ENCODE assay signal across 21 mouse cellular contexts in the genomic region with DNA sequence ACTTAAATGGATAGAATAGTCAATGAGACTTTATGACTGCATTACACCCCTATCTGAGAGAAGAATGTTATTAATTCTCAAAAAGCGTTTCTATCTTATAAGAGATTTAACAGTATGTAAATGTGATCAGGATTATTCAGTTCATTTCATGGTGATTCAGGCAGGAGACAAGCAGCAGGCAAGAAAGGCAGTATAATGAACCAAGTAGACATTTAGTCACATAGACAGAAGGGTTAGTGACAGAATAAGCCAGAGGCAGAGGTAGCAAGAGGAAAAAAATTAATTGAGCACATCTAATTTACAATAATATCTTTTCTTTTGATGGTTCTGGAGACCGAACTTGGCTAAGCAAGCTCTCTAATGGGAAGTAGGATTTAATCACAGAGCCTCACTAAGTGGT.
A peak's percentile ranks its signal among the peaks of the same experiment; 100 is the strongest.
DNase-seq lines count a peak whose midpoint lies in the region; ATAC-seq and TF ChIP-seq lines count a peak whose summit lies in the region.
"Had no signal": no experiment of that assay in that cellular context is flagged by ENCODE, and none has a peak within 500 bp of the region (broad histone marks: within the 10 kb centered on the region; RNA-seq: fewer than 3 reads in every experiment).

No protein-coding gene starts in this region.

- H3K27ac ChIP-seq in forebrain, embryonic 16.5 days (ENCODE audit: low read length), result no peak overlapping the region
- no peak overlapping the region for H3K27ac ChIP-seq in forebrain, embryonic 12.5 days
- no peak overlapping the region for H3K27ac ChIP-seq in midbrain, embryonic 15.5 days
- no peak overlapping the region for H3K27ac ChIP-seq in midbrain, postnatal 0 days (ENCODE audit: low read depth, low read length)
- H3K27ac ChIP-seq: embryonic facial prominence, embryonic 13.5 days; embryonic facial prominence, embryonic 15.5 days; forebrain, embryonic 10.5 days; forebrain, embryonic 13.5 days had no signal

- H3K4me1 ChIP-seq in forebrain, embryonic 16.5 days (replicated peaks; ENCODE audit: control insufficient read depth, insufficient read depth, low read length), result no peaks in the 10 kb centered on the region
- no peaks in the 10 kb centered on the region for H3K4me1 ChIP-seq in forebrain, embryonic 12.5 days
- H3K4me1 ChIP-seq in midbrain, embryonic 15.5 days, result no peaks in the 10 kb centered on the region
- H3K4me1 ChIP-seq in midbrain, postnatal 0 days (ENCODE audit: insufficient read depth, low read length), result no peaks in the 10 kb centered on the region
- H3K4me1 ChIP-seq: embryonic facial prominence, embryonic 15.5 days; forebrain, embryonic 10.5 days; forebrain, embryonic 13.5 days had no signal

- 66% methylated on average over 2 of the region's 2 CpGs for WGBS in forebrain, embryonic 16.5 days
- 68% methylated on average over 2 of the region's 2 CpGs for WGBS in forebrain, embryonic 12.5 days
- WGBS in midbrain, embryonic 15.5 days, result 40% methylated on average over 2 of the region's 2 CpGs
- WGBS in midbrain, postnatal 0 days, result 30% methylated on average over 2 of the region's 2 CpGs

- H3K9me3 ChIP-seq in forebrain, embryonic 16.5 days (ENCODE audit: control insufficient read depth, low read length), result no peaks in the 10 kb centered on the region
- no peaks in the 10 kb centered on the region for H3K9me3 ChIP-seq in forebrain, embryonic 12.5 days
- H3K9me3 ChIP-seq in midbrain, embryonic 15.5 days, result no peaks in the 10 kb centered on the region
- no peaks in the 10 kb centered on the region for H3K9me3 ChIP-seq in midbrain, postnatal 0 days (ENCODE audit: low read length)
- H3K9me3 ChIP-seq: embryonic facial prominence, embryonic 13.5 days; embryonic facial prominence, embryonic 15.5 days; forebrain, embryonic 10.5 days; forebrain, embryonic 13.5 days had no signal

- no peak for TF ChIP-seq CTCF in midbrain, postnatal 0 days (IDR thresholded peaks at IDR 0.05)
- no peak for TF ChIP-seq CTCF in brain, embryonic 14.5 days (IDR thresholded peaks at IDR 0.05; ENCODE audit: borderline replicate concordance, extremely low read depth, insufficient read depth, insufficient read length)

- H3K4me2 ChIP-seq in forebrain, embryonic 16.5 days (ENCODE audit: low read length), result no peak overlapping the region
- H3K4me2 ChIP-seq in forebrain, embryonic 12.5 days, result no peak overlapping the region
- no peak overlapping the region for H3K4me2 ChIP-seq in midbrain, embryonic 15.5 days
- no peak overlapping the region for H3K4me2 ChIP-seq in midbrain, postnatal 0 days (ENCODE audit: low read depth, low read length, poor library complexity, severe bottlenecking)
- H3K4me2 ChIP-seq: embryonic facial prominence, embryonic 13.5 days; embryonic facial prominence, embryonic 15.5 days; forebrain, embryonic 13.5 days had no signal

- no peak for TF ChIP-seq POLR2A in brain, embryonic 14.5 days (IDR thresholded peaks at IDR 0.05; ENCODE audit: borderline replicate concordance, extremely low read depth, insufficient read depth, insufficient read length, poor library complexity, severe bottlenecking)

- peak; percentile 40; the same call in 1 of the 2 replicates for ATAC-seq in forebrain, embryonic 16.5 days
- no peak for ATAC-seq in forebrain, embryonic 12.5 days (ENCODE audit: low FRiP score)
- ATAC-seq in midbrain, embryonic 15.5 days (replicated peaks), result peak; percentile 66; the same call in 1 of the 2 replicates
- ATAC-seq in midbrain, postnatal 0 days (ENCODE audit: low FRiP score), result no peak
- ATAC-seq: forebrain, embryonic 13.5 days had no signal

- DNase-seq in midbrain, postnatal 0 days (ENCODE audit: low spot score), result no peak
- peak; percentile 39 for DNase-seq in brain, embryonic 14.5 days (ENCODE audit: low read depth)
- no peak for DNase-seq in adrenal gland, postnatal 25 days
- DNase-seq: adrenal gland, adult 2 months; adrenal gland, postnatal 10 days; adrenal gland, postnatal 36 days; cerebellum, adult 11 months; cerebellum, adult 18-20 months; cerebellum, adult 8-10 months; cerebellum, adult 9-11 months; cerebellum, postnatal 14 days; cerebellum, postnatal 36 days; embryo, embryonic 11 days had no signal

- H3K27me3 ChIP-seq in forebrain, embryonic 16.5 days (replicated peaks; ENCODE audit: control insufficient read depth, insufficient read depth, low read length), result no peaks in the 10 kb centered on the region
- no peaks in the 10 kb centered on the region for H3K27me3 ChIP-seq in forebrain, embryonic 12.5 days
- no peaks in the 10 kb centered on the region for H3K27me3 ChIP-seq in midbrain, embryonic 15.5 days (replicated peaks)
- H3K27me3 ChIP-seq in midbrain, postnatal 0 days (ENCODE audit: insufficient read depth, low read length), result no peaks in the 10 kb centered on the region
- H3K27me3 ChIP-seq: embryonic facial prominence, embryonic 13.5 days; embryonic facial prominence, embryonic 15.5 days; forebrain, embryonic 13.5 days had no signal

- H3K36me3 ChIP-seq in forebrain, embryonic 16.5 days (ENCODE audit: control insufficient read depth, insufficient read depth), result no peaks in the 10 kb centered on the region
- H3K36me3 ChIP-seq in forebrain, embryonic 12.5 days (replicated peaks), result no peaks in the 10 kb centered on the region
- no peaks in the 10 kb centered on the region for H3K36me3 ChIP-seq in midbrain, embryonic 15.5 days (replicated peaks)
- H3K36me3 ChIP-seq in midbrain, postnatal 0 days (ENCODE audit: insufficient read depth, low read length), result no peaks in the 10 kb centered on the region
- H3K36me3 ChIP-seq: embryonic facial prominence, embryonic 13.5 days; embryonic facial prominence, embryonic 15.5 days; forebrain, embryonic 10.5 days had no signal

- no peak overlapping the region for H3K9ac ChIP-seq in forebrain, embryonic 16.5 days (replicated peaks; ENCODE audit: low read depth, low read length)
- H3K9ac ChIP-seq in forebrain, embryonic 12.5 days, result no peak overlapping the region
- no peak overlapping the region for H3K9ac ChIP-seq in midbrain, embryonic 15.5 days
- no peak overlapping the region for H3K9ac ChIP-seq in midbrain, postnatal 0 days (replicated peaks; ENCODE audit: low read length, poor library complexity, severe bottlenecking)
- H3K9ac ChIP-seq: embryonic facial prominence, embryonic 13.5 days; embryonic facial prominence, embryonic 15.5 days; forebrain, embryonic 13.5 days had no signal

- no peak overlapping the region for H3K4me3 ChIP-seq in forebrain, embryonic 16.5 days (replicated peaks; ENCODE audit: low read length)
- no peak overlapping the region for H3K4me3 ChIP-seq in forebrain, embryonic 12.5 days (replicated peaks)
- no peak overlapping the region for H3K4me3 ChIP-seq in midbrain, embryonic 15.5 days
- no peak overlapping the region for H3K4me3 ChIP-seq in midbrain, postnatal 0 days (ENCODE audit: low read depth, low read length)
- H3K4me3 ChIP-seq: embryonic facial prominence, embryonic 13.5 days; embryonic facial prominence, embryonic 15.5 days; erythroblast, embryonic 14.5 days; forebrain, embryonic 10.5 days; forebrain, embryonic 13.5 days had no signal

Comparison
In these comparisons a context has a peak if more than half of its experiments do, and no peak if none do; other contexts are left out.
1. ATAC-seq: peak in forebrain, embryonic 16.5 days (single experiment) and midbrain, embryonic 15.5 days (single experiment); none in forebrain, embryonic 12.5 days (single experiment) and midbrain, postnatal 0 days (single experiment).